ENCODE assay signal across 19 mouse cellular contexts in the genomic region with DNA sequence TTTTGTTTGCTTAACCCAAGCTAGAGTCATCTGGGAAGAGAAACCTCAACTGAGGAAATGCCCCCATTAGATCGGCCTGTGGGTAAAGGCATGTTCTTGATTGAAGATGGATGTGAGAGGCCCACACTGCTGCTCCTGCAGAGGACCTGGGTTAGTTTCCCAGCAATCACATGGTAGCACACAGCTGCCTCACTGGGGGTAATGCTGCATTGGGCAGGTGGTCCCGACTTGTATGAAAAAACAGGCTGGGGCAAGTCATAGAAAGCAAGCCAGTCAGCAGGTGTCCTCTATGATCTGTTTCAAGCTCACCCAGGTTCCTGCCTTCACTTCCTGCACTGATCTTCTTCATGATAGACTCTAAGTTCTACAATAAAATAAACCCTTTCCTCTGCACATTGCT.
"Had no signal": no experiment of that assay in that cellular context is flagged by ENCODE, and none has a peak within 500 bp of the region (broad histone marks: within the 10 kb centered on the region; RNA-seq: fewer than 3 reads in every experiment).

No protein-coding gene starts in this region.

- DNase-seq: kidney, adult 18-20 months; kidney, adult 9 months; kidney, postnatal 14 days; kidney, postnatal 4 days; liver, embryonic 13.5 days; lung, embryonic 14.5 days; right cerebral cortex, adult 18-20 months; right cerebral cortex, postnatal 14 days; right cerebral cortex, postnatal 4 days had no signal

- H3K4me1 ChIP-seq: liver, embryonic 13.5 days; midbrain, embryonic 12.5 days; midbrain, embryonic 15.5 days; neural tube, embryonic 12.5 days; neural tube, embryonic 15.5 days; stomach, embryonic 15.5 days had no signal

- ATAC-seq: intestine, embryonic 16.5 days; lung, postnatal 0 days; midbrain, embryonic 15.5 days had no signal

- H3K4me3 ChIP-seq: limb, embryonic 10.5 days; limb, embryonic 13.5 days; liver, embryonic 13.5 days; midbrain, embryonic 12.5 days; midbrain, embryonic 15.5 days; neural tube, embryonic 12.5 days; neural tube, embryonic 15.5 days; stomach, embryonic 15.5 days had no signal

- H3K27me3 ChIP-seq: liver, embryonic 13.5 days; midbrain, embryonic 12.5 days; midbrain, embryonic 15.5 days; neural tube, embryonic 12.5 days; neural tube, embryonic 15.5 days; stomach, embryonic 15.5 days had no signal

- H3K36me3 ChIP-seq: limb, embryonic 10.5 days; limb, embryonic 13.5 days; liver, embryonic 13.5 days; midbrain, embryonic 12.5 days; midbrain, embryonic 15.5 days; neural tube, embryonic 12.5 days; neural tube, embryonic 15.5 days; stomach, embryonic 15.5 days had no signal

- H3K27ac ChIP-seq: limb, embryonic 10.5 days; limb, embryonic 13.5 days; liver, embryonic 13.5 days; macrophage; midbrain, embryonic 12.5 days; midbrain, embryonic 15.5 days; neural tube, embryonic 12.5 days; neural tube, embryonic 15.5 days; stomach, embryonic 15.5 days had no signal
